Mouse (Mus musculus): Measurements from ENCODE around the gene Rprd2. TPM values are rescaled to one million over a fixed set of nuclear protein-coding genes. Genes with fewer than 3 reads are reported as not detected.
"Not testable (repeated sequence)": the region's sequence is repeated elsewhere in the genome, so short reads cannot be mapped to it uniquely, and the experiment has no call there.

Gene Rprd2
- total RNA-seq, 2 experiments from 2014 or later: 49.1 to 51.4 TPM

DNA sequence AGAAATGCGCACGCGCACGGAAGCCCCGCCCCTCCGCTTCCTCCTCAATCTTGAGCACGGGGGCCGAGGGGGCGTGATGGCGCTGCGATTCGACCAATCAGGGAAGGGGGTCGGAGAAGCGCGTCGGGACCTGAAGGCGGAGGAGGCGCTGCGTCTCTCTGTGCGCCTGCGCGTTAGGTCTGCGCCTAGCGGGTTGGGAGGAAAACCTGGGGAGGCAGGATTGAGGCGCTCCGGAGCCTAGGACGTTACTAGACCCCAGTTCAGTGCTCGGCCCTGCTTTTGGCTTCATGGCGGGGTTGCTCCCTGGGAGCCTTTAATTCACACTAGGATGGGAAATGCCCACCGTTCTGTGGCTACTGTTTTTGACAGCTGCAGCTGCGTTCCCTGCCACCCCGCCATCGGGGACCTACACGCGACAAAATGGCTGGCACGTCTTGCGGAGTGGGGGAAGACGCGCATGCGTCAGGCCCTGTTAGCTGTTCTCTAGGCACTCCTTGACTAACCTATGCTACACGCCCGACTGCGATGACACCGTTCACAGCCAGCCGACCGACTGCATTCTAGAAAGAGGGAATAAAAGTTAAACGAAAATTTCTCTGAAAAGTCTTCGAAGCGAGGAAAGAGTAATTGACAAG is 805 bp upstream of the Rprd2 start:
- DNase-seq (ENCODE audit: low spot score in 2 of 2): peak; percentile 100

DNA sequence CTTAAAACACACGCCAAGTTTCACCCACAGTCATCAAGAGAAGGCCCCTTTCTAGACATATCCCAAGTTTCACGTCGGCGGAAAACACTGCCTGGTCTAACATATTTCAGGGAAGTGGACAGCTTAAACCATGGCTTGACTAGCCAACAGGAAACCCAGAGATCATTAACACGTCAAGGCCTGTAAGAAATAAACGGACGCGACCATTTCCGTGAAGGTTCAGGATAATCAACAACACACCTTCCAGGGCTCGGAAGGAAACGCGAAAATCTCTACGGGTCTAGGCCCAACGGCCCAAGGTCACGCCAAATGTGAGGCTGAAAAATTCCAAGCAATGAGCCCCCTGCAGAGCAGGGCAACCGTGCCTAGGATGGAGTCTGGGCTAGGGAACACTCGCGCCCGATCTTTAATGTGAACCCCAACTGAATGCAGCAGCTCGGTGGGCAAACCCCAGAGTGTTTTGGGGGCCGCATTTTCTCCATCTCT is 594 bp downstream of the Rprd2 start:
- peak; percentile 16 to 50 for DNase-seq (ENCODE audit: low spot score in 2 of 2)

GRCm38 (mm10) chr3:95816681-95817080 is 2.0 kb downstream of the Rprd2 start:
- no peak for DNase-seq (ENCODE audit: low spot score in 2 of 2)

GRCm38 (mm10) chr3:95808384-95808783 is 10.3 kb downstream of the Rprd2 start:
- DNase-seq (ENCODE audit: low spot score in 2 of 2): no peak

GRCm38 (mm10) chr3:95807630-95808029 is 11.0 kb downstream of the Rprd2 start:
- DNase-seq (ENCODE audit: low spot score in 2 of 2): not testable (repeated sequence)

DNA sequence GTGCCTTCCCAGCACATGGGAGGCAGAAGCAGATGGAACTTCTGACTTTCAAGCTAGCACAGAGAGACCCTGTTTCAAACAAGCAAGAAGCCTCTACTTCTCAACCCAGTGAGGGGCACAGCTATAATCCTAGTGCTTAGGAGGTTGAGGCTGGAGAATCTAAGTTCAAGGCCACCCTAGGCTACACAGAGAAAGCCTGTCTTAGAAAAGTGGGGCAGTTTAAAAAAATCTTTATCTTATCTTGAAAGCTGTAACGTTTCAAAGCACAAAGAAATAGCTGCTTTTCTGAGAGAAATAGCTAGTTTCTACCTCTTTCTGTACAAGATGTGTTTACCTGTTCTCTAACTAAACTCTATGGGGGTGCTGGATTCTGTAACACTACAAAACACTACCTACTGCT is 12.0 kb downstream of the Rprd2 start:
- DNase-seq (ENCODE audit: low spot score in 2 of 2): no peak

GRCm38 (mm10) chr3:95803851-95804250 is 14.8 kb downstream of the Rprd2 start:
- no peak for DNase-seq (ENCODE audit: low spot score in 2 of 2)

DNA sequence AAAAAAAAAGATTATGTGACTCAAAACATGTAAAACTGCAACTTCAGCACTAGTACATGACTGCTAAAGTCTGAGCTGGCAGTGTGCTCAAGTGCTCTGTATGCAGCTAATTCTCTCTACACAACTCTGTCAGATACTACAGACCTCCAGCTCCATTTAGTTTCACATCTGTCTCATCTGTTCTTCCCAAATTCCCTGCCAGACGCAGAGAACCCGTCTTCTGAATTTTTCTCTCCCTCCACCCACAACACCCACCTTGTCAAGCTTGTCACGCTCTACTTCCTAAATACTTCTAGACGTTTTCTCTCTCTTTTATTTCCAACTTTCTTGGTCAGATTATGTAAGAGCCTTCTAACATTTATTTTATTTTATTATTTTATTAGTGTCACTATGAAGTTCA is 19.9 kb downstream of the Rprd2 start:
- no peak for DNase-seq (ENCODE audit: low spot score in 2 of 2)

DNA sequence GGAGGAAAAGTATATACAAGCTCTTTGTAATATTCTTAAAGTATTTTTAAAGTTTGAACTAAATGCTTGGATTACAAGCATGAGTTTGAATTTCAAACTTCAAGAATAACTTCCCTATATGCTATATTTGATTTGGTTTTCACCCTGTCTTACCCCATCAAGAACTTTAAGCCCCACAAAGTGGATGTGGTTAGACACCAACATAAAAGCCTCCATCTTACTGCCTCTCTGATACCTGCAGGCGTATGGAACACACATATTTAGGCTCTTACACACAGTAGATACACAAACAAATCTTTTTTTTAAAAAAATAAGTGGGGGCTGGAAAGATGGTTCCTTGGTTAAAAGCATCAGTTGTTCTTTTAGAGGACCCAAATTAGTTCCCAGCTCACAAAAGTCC is 24.4 kb downstream of the Rprd2 start:
- DNase-seq (ENCODE audit: low spot score in 2 of 2): no peak

- DNase-seq (ENCODE audit: low spot score in 2 of 2): no peak
Measured at GRCm38 (mm10) chr3:95793662-95794061, 25.0 kb downstream of the Rprd2 start.

DNA sequence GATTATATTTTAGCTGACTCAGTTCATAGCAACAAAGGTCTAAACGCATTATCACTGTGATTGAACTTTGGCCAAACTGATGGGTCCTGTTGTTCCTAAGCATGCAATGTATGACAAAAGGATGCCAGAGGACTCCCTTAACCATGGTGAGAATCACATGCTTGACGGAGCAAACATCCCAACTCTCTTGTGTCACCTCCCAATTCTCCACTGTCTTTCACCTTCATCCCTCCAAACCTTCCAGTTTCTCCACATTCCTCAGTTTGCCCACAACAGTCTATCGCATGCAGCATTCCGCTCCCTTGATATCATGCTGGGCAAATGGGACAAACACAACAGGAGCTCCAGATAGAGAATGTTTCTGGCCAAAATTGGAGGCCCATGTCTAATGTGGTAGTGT is 33.2 kb downstream of the Rprd2 start:
- DNase-seq (ENCODE audit: low spot score in 2 of 2): no peak

DNA sequence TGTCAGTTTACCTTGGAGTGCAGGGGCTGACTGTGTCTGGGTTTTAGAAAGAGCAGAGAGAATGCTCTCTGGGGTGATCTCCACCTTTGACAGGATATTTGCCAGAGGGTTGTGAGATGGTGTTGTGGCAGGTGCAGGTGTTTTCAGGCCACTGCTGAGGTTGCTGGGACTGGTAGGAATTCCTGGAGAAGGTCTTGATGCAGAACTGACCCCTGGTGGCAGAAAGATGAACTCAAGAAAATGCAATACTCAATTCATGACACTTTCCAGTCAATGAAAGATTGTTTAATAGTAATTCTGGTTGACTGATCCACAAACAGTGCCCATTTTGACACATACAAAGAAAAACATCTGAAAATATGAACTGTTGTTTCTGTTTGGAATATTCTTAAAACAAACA is 46.7 kb downstream of the Rprd2 start:
- no peak for DNase-seq (ENCODE audit: low spot score in 2 of 2)

- no peak for DNase-seq (ENCODE audit: low spot score in 2 of 2)
Measured at GRCm38 (mm10) chr3:95765534-95765933, 53.1 kb downstream of the Rprd2 start.

DNA sequence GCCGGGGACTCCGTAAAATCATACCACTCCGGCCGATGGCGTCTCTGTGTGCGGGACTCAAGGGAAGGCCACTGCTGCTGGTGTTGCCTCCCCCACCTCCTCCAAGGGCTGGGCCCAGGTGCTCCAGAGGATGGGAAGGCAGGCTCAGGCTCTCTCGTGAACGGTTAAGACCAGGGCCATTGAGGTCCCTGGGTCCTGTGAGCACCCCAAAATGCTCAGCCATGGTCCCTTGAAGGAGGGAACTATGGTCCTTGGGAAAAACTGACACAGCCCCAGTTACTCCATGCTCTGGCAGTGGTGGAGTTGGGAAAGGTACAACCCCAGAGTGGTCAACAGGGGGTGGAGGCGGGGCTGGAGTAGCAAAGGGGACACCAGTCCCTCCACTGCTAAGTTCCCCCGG is 54.9 kb downstream of the Rprd2 start:
- no peak for DNase-seq (ENCODE audit: low spot score in 2 of 2)

- no peak for DNase-seq (ENCODE audit: low spot score in 2 of 2)
Measured at GRCm38 (mm10) chr3:95762961-95763360, 55.7 kb downstream of the Rprd2 start.

DNA sequence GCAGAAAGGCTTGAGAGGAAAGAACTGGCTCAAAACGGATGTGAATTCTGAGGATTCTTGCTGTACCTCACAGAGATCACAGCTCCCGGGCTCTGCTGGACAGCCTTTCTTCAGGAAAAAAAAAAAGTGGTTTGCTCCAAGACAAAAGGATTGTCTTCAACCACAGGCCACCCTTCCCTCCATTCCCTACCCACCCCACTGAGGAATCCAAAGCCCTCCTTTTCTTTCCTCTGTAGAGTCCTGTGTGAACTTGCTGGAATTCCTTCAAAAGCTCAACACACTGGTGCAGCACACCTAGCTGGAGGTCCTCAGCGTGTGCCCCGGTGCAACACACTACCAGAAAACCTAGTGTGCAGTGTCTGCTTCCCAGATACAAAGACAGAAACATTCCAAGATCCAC is 56.9 kb downstream of the Rprd2 start:
- DNase-seq (ENCODE audit: low spot score in 2 of 2): no peak

GRCm38 (mm10) chr3:95760656-95761055 is 58.0 kb downstream of the Rprd2 start:
- DNase-seq (ENCODE audit: low spot score in 2 of 2): no peak

DNA sequence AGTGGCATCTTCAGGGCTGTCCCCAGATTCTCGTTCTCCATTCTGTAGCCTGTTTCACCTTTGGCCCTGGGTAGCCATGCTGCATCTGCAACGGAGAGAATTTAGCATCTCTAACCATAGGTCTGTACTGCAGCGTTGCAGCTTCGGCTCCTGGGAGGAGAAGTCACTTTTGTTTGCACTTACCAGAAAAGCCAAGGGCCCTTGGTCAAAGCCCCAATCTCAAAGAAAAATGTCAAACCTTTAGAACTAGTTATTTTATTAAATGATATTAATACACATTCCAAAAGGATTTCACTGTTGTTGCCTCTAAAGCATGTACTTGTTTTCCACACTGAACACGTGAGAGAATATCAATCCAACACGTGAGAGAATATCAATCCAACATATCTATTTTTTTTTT is 58.6 kb downstream of the Rprd2 start, which contains the start of gene Tars2:
Gene Tars2 (minus strand): TSS at position 101 of the 400 bp plus-strand sequence.
- no peak for DNase-seq (ENCODE audit: low spot score in 2 of 2)

DNA sequence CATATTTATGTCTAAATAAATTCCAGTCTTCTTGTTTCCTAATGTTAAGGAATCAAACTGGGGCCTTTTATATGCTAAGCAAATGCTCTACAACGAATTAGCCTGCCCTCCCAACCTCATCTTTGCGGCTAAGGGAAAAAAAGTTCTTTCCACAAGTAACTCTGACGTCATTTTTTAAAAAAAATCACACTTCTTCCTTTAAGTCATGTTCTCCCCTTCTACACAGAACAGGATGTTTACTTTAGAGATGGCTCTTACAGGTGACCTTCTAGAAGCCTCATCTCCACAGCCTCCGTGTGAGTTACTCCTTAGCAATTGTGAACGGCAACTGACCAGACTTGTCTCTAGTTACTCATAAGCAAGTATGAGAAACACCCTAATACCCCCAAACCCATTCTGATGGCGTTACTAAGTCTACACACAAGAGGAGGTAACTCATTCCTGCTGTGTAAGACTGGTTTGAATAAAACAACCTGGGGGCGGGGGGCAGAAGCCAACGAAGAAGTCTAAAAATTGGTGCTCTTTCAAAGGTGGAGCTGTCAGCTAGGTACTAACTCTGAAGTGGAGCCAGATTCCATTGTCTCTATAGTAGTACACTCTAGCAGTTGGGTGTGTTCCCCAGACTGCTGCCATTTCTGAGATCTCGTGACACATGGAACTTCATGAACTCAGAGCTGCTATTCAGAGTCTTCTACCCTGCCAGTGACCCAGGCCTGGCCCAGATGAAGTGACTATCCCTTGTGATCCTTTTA is 60.0 kb downstream of the Rprd2 start:
- DNase-seq (ENCODE audit: low spot score in 2 of 2): no peak

DNA sequence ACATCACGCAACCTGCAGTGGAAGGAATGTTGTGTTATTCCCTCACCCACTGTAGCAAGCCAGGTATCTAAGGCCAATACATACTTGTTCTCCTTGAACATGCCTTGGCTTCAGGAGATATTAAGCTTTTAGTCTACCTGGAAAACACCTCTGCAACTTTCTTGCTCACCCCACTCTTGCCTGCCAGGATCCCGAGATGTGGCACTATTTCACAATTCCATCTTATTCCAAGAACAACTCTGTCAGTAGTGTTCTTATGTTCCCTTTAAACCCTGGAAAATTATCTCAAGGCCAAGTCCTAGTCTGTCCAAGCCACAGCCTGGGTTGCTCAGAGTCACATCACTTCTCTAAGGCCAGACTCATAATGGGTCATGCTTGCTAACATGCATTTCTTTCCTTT is 61.9 kb downstream of the Rprd2 start:
- no peak for DNase-seq (ENCODE audit: low spot score in 2 of 2)

- DNase-seq (ENCODE audit: low spot score in 2 of 2): peak; percentile 80 to 91
Measured at GRCm38 (mm10) chr3:95754345-95755206, 64.1 kb downstream of the Rprd2 start.

DNA sequence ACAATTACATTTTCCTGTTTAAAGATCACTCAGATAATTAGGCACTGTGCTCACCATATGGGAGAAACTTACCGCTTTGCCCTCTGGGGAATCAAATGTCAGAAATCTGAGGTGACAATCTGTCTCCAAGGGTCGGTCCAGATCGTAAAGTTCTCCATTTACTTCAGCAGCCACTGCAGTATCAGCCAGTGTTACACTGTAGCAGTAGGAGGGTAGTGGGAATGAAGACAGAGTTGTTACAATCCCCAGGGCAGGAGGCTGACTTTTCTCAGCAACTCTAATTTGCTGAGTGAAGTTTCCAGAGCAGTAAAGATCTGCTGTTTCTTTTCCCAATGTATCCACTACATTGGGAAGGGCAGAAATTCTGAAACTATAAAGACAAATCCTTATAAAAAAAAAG is 65.7 kb downstream of the Rprd2 start:
- DNase-seq (ENCODE audit: low spot score in 2 of 2): no peak

Measured in gastrocnemius, postnatal 4 days (tissue).